In genomic region chr15:84953259-84953658, GRCm38 (mm10) we compare ENCODE assay signal across 20 mouse cellular contexts. TPM values are rescaled to one million over a fixed set of nuclear protein-coding genes. Genes with fewer than 3 reads are reported as not detected.
DNase-seq lines count a peak whose midpoint lies in the region; ATAC-seq and TF ChIP-seq lines count a peak whose summit lies in the region.
"Had no signal": no experiment of that assay in that cellular context is flagged by ENCODE, and none has a peak within 500 bp of the region (broad histone marks: within the 10 kb centered on the region; RNA-seq: fewer than 3 reads in every experiment).

No protein-coding gene starts in this region.

- DNase-seq in adrenal gland, postnatal 10 days, result peak; percentile 35
- no peak for DNase-seq in adrenal gland, postnatal 4 days (ENCODE audit: low spot score in 2 of 2)
- peak; percentile 40 for DNase-seq in gastrocnemius, adult 2 months
- DNase-seq in gastrocnemius, adult 8-10 months (ENCODE audit: low spot score in 2 of 2), result no peak
- DNase-seq: adrenal gland, postnatal 25 days; B cell, adult 2 months; cerebellum, adult 11-12 months; cerebellum, adult 2 months; cerebellum, adult 9-10 months; cerebellum, postnatal 25 days; forebrain, postnatal 0 days had no signal

- no peaks in the 10 kb centered on the region for H3K9me3 ChIP-seq in megakaryocyte, embryonic 14.5 days
- H3K9me3 ChIP-seq: embryonic facial prominence, embryonic 10.5 days; embryonic facial prominence, embryonic 12.5 days; forebrain, embryonic 13.5 days; forebrain, embryonic 15.5 days; G1E had no signal

- H3K4me1 ChIP-seq in megakaryocyte, embryonic 14.5 days, result no peaks in the 10 kb centered on the region

- peaks cover 81% of the 10 kb centered on the region for H3K36me3 ChIP-seq in megakaryocyte, embryonic 14.5 days (replicated peaks; ENCODE audit: low read length)

- no peak for TF ChIP-seq CTCF in gastrocnemius, adult 2 months (IDR thresholded peaks at IDR 0.05)

- no peak overlapping the region for H3K4me3 ChIP-seq in gastrocnemius, adult 2 months
- H3K4me3 ChIP-seq in megakaryocyte, embryonic 14.5 days (replicated peaks), result peak overlapping the region; percentile 3
- H3K4me3 ChIP-seq: embryonic facial prominence, embryonic 10.5 days; embryonic facial prominence, embryonic 12.5 days; forebrain, embryonic 13.5 days; forebrain, embryonic 15.5 days had no signal

- no peak overlapping the region for H3K27ac ChIP-seq in gastrocnemius, adult 2 months
- H3K27ac ChIP-seq: embryonic facial prominence, embryonic 10.5 days; embryonic facial prominence, embryonic 12.5 days; forebrain, embryonic 13.5 days; forebrain, embryonic 15.5 days had no signal

- ATAC-seq in megakaryocyte, adult 5-6 weeks (ENCODE audit: poor library complexity, severe bottlenecking), result no peak
- ATAC-seq: CD4-positive, CD25-positive, alpha-beta regulatory T cell, adult 4 months; forebrain, embryonic 13.5 days; forebrain, embryonic 15.5 days; forebrain, postnatal 0 days had no signal

- H3K27me3 ChIP-seq in megakaryocyte, embryonic 14.5 days (replicated peaks), result peaks cover 20% of the 10 kb centered on the region
- H3K27me3 ChIP-seq: CH12.LX; embryonic facial prominence, embryonic 12.5 days; forebrain, embryonic 13.5 days; forebrain, embryonic 15.5 days had no signal

- intact Hi-C loops in gastrocnemius, adult 2 months (cut with DNase I), result no loop called here

RNA-seq across cellular contexts. Expression of gene Nup50, which starts 30.0 kb away (rescaled TPM):
- total RNA-seq in adrenal gland, postnatal 10 days (2021), result 10 to 100 TPM; 27.4 to 32.4 TPM
- total RNA-seq in adrenal gland, postnatal 4 days (2021), result 10 to 100 TPM; 32.6 to 38.2 TPM
- total RNA-seq in gastrocnemius, adult 2 months (2021), result 10 to 100 TPM; 12.9 to 13.4 TPM
- 10 to 100 TPM; 11.0 to 15.4 (median 14.2) TPM for total RNA-seq in gastrocnemius, adult 8-10 months (2022)
- polyA plus RNA-seq in megakaryocyte, embryonic 14.5 days (2012; ENCODE audit: insufficient read depth, low replicate concordance), result 4.6 and 10.5 TPM in 2 replicates
- total RNA-seq in megakaryocyte, adult 5-6 weeks (2015), result 29.8 and 32.3 TPM in 2 replicates
- 74.2 and 78.5 TPM in 2 replicates for total RNA-seq in megakaryocyte, adult 5-6 weeks (2017)

RNA-seq across cellular contexts. Expression of gene Gm29666, which starts 33.4 kb away (rescaled TPM):
- under 1 TPM; 0.15 to 0.45 TPM for total RNA-seq in adrenal gland, postnatal 10 days (2021)
- total RNA-seq in adrenal gland, postnatal 4 days (2021), result under 1 TPM; 0.65 to 0.70 TPM
- total RNA-seq in gastrocnemius, adult 2 months (2021), result under 1 TPM; 0.20 to 0.28 TPM
- under 1 TPM; 0.19 to 0.27 (median 0.24) TPM for total RNA-seq in gastrocnemius, adult 8-10 months (2022)
- polyA plus RNA-seq in megakaryocyte, embryonic 14.5 days (2012; ENCODE audit: insufficient read depth, low replicate concordance), result 0.04 TPM in 1 of 2 replicates, not detected in the other
- 0.02 and 0.36 TPM in 2 replicates for total RNA-seq in megakaryocyte, adult 5-6 weeks (2015)
- total RNA-seq in megakaryocyte, adult 5-6 weeks (2017), result 0.08 and 0.29 TPM in 2 replicates

RNA-seq across cellular contexts. Expression of gene 5031439G07Rik, which starts 35.1 kb away (rescaled TPM):
- 10 to 100 TPM; 38.6 to 47.8 TPM for total RNA-seq in adrenal gland, postnatal 10 days (2021)
- total RNA-seq in adrenal gland, postnatal 4 days (2021), result 10 to 100 TPM; 40.4 to 44.4 TPM
- total RNA-seq in gastrocnemius, adult 2 months (2021), result 100 to 1,000 TPM in 1 of 2 experiments, 10 to 100 TPM in 1; 67.5 to 103 TPM
- 100 to 1,000 TPM; 103 to 132 (median 110) TPM for total RNA-seq in gastrocnemius, adult 8-10 months (2022)
- polyA plus RNA-seq in megakaryocyte, embryonic 14.5 days (2012; ENCODE audit: insufficient read depth, low replicate concordance), result 17.6 and 21.8 TPM in 2 replicates
- total RNA-seq in megakaryocyte, adult 5-6 weeks (2015), result 48.7 and 48.8 TPM in 2 replicates
- 65.3 and 73.5 TPM in 2 replicates for total RNA-seq in megakaryocyte, adult 5-6 weeks (2017)

Comparison
In these comparisons a context has a peak if more than half of its experiments do, and no peak if none do; other contexts are left out.
1. DNase-seq: peak in adrenal gland, postnatal 10 days (single experiment) and gastrocnemius, adult 2 months (single experiment); none in adrenal gland, postnatal 4 days (0 of 2) and gastrocnemius, adult 8-10 months (0 of 2).